Mouse (Mus musculus) regulatory T cell (primary cell): ENCODE results near the gene Pdhb.
"Not testable (repeated sequence)": the region's sequence is repeated elsewhere in the genome, so short reads cannot be mapped to it uniquely, and the experiment has no call there.

ENCODE experiments used
- in situ Hi-C: fragments of 300-600 bp; cut with MboI, MseI; formaldehyde crosslinking; loops from one replicate; pipeline ENCODE4 v1.15.1; 2025; ENCODE audit warnings: high pct_unique_total_duplicates

The Pdhb gene

GRCm38 (mm10) chr14:8139724-8140710 is 32.8 kb downstream of the Pdhb start:
- in situ Hi-C loops = no loop called here

DNA sequence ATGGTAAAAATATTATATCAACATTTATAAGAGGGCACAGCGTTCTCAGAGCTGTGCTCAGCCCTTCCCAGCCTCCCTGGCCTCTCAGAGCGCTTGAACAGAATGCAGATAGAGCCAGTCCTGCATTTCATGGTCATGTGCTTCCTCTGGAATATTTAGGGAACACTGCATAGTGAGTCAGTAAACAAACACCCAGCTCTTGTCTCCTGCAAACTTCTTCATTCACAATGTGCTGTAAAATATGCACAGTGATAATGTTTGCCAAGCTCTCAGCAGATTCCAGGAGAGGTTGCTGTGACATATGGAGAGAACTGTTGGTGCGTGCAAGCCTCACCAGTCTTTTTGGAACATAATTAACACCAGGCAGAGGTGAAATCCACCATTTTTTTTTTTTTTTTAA is 37.7 kb downstream of the Pdhb start:
- in situ Hi-C loops = no loop called here

DNA sequence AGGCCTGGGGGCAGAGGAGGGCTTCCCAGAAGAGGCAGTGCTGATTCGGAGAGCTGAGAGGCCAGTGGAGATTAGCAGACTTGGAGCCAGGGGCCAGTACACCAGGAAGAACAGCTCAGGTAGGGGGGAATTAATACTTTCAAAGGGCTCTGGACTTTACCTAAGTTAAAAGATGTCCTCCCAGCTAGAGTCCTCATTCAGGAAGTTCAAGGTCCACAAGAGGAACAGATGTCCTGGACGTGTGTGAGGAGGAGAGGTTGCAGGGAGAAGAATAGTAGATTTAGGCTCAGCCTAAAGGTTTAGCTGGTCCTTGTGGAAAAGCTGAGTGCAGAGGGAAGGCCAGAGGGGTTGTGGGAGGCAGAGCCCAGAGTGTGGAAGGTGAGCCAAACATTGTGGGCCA is 38.6 kb downstream of the Pdhb start:
- in situ Hi-C loops = no loop called here

DNA sequence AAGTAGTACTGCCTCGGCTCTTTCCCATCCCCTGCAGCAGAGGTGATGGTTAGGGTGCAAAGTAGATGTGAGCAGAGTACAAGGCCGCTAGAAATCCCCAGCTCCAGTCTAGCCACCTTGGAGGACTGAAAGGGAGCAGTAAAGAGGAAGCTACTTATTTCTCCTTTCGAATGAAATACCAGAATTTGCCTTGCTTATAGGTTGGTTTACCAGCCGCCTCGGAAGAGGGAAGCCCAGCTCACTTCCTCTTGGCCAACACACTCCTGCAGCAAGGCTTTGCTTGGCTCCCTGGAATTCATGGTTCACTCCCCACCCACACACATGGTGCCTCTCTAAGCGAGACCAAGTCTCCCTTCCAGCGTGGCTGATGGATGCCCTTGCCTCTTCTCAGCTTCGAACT is 40.0 kb downstream of the Pdhb start:
- in situ Hi-C loops = no loop called here

- in situ Hi-C loops = no loop called here
Measured at GRCm38 (mm10) chr14:8127971-8128370, 44.9 kb downstream of the Pdhb start.

DNA sequence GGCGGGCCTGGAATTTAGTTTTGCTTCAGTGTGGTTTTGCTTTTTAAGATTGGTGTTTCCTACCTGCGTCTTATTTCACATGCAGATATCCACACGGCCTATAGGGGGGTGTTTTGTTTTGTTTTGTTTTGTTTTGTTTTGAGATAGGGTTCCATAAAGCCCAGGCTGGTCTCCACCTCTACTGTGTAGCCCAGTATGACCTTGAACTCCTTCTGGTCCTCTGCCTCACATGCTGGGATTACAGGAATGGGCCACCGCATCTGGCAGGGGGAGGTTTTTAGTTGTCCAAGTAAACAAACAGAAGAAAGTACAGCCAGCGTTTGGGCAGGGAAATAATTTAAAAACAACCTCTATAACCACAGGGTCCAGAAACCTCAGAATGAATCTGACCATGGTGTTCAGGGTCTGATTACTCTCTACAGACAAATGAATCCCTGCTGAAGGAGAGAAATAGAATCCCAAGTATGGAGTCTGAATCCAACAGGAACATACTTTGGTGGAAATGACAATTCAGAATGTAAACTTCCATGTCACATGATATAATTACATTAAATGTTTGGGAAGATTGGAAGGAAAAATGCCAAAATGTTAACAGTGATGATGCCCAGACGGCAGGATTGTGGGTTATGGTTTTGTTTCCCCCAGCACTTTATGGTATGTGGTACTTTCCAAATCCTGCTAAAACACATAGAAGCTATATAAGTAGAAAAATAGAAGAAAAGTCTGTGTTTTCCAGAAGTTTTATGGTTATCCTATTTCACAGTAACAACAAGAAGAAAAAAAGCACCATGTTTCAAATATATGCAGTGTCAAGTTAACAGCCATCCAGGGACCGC is 48.6 kb downstream of the Pdhb start:
- in situ Hi-C loops = no loop called here

DNA sequence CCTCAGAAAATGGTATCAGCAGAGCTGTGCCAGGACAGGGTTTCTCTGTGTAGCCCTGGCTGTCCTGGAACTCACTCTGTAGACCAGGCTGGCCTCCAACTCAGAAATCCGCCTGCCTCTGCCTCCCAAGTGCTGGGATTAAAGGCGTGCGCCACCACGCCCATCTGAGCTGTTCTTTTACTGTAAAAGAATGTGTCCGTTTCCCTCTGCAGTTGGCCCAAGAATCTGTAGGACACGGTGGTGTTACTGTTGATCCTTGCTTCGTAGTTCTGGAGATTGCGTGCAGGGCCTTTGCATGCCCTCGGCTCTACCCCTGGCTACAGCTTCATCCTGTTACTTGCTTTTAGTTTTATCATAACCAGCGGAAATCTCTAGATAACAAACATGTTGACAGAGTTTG is 49.2 kb downstream of the Pdhb start:
- in situ Hi-C loops = not testable (repeated sequence)

DNA sequence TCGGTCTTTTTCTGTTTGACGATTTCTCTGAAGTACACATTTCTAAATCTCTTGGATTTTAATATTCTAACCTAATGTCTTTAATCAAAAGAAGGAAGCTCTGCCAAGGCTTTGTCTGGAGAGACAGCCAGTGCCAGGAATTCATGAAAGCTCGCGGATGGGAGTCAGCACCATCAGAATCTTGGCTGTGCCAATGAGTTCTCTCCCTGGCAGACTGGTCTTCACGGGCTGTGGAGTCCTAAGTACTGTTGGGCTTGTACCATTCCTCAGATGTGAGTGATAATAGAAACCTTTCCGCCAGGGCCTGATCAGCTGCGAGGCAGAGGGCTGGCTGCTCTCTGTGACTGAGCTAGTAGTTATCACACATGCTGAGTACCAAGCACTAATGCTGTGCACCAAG is 49.7 kb downstream of the Pdhb start:
- in situ Hi-C loops = no loop called here

- in situ Hi-C loops = no loop called here
Measured at GRCm38 (mm10) chr14:8119904-8120303, 52.9 kb downstream of the Pdhb start.

GRCm38 (mm10) chr14:8119454-8119853 is 53.4 kb downstream of the Pdhb start:
- in situ Hi-C loops = no loop called here

DNA sequence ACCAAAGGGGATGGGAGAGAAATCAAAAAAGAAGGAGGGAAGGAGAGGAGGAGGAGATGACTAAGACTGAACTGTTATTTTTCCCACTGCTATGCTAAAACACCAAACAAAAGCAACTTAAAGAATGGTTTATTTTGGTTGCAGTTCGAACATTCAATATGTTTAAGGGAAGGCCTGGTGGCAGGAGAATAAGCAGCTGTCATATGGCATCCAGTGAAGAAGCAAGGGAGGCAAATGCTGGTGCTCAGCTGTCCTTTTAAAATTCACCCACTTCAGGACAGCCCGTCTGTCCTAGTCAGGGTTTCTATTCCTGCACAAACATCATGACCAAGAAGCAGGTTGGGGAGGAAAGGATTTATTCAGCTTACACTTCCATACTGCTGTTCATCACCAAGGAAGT is 55.5 kb downstream of the Pdhb start:
- in situ Hi-C loops = no loop called here
